Mouse (Mus musculus): Measurements from ENCODE around the gene Kcnip1. TPM values are rescaled to one million over a fixed set of nuclear protein-coding genes. Genes with fewer than 3 reads are reported as not detected.

The Kcnip1 gene
- polyA plus RNA-seq (2015; fragmentation: Nextera tagmentation; extraction: Ambion mirVana) = 86.6 and 92.9 TPM in 2 replicates

- no peaks in the 10 kb centered on the region for H3K27me3 ChIP-seq (replicated peaks)
- no peaks in the 10 kb centered on the region for H3K9me3 ChIP-seq
- H3K4me3 ChIP-seq = no peak within 1 kb of the TSS
- H3K36me3 ChIP-seq (replicated peaks) = no peaks in the 10 kb centered on the region
- H3K4me2 ChIP-seq = peak within 1 kb of the TSS; percentile 35
- H3K27ac ChIP-seq = no peak within 1 kb of the TSS
- peaks cover 14% of the 10 kb centered on the region for H3K4me1 ChIP-seq
- WGBS = 26% methylated on average over 12 of the region's 12 CpGs
- H3K9ac ChIP-seq = no peak within 1 kb of the TSS
- ATAC-seq (replicated peaks) = peak; percentile 37; the same call in 1 of the 2 replicates
Observed at GRCm38 (mm10) chr11:33992938-33993337, at the start of gene Kcnip1. Gene Kcnip1, minus strand, starts transcription at chr11:33993152.

GRCm38 (mm10) chr11:34040061-34040460, 47.1 kb upstream of the Kcnip1 start:
- Histone ChIP-seq H3K4me2 (no peak overlapping the region), H3K4me1 (no peaks in the 10 kb centered on the region), H3K27me3 (replicated peaks) (no peaks in the 10 kb centered on the region), H3K36me3 (replicated peaks) (no peaks in the 10 kb centered on the region), H3K9ac (no peak overlapping the region), H3K9me3 (no peaks in the 10 kb centered on the region), H3K27ac (no peak overlapping the region), H3K4me3 (no peak overlapping the region)
- no peak for ATAC-seq (replicated peaks)
- WGBS = 81% methylated on average over 5 of the region's 5 CpGs

- no peak for ATAC-seq (replicated peaks)
- no peak overlapping the region for H3K4me2 ChIP-seq
- no peaks in the 10 kb centered on the region for H3K36me3 ChIP-seq (replicated peaks)
- H3K27me3 ChIP-seq (replicated peaks) = no peaks in the 10 kb centered on the region
- no peak overlapping the region for H3K27ac ChIP-seq
- WGBS = 85% methylated on average over 5 of the region's 5 CpGs
- H3K4me3 ChIP-seq = no peak overlapping the region
- H3K4me1 ChIP-seq = no peaks in the 10 kb centered on the region
- H3K9ac ChIP-seq = no peak overlapping the region
- no peaks in the 10 kb centered on the region for H3K9me3 ChIP-seq
Observed at GRCm38 (mm10) chr11:34035909-34036658, 43.1 kb upstream of the Kcnip1 start.

- Histone ChIP-seq H3K9me3 (no peaks in the 10 kb centered on the region), H3K4me3 (no peak overlapping the region), H3K27me3 (replicated peaks) (no peaks in the 10 kb centered on the region), H3K36me3 (replicated peaks) (no peaks in the 10 kb centered on the region), H3K4me2 (no peak overlapping the region), H3K9ac (no peak overlapping the region), H3K27ac (no peak overlapping the region), H3K4me1 (no peaks in the 10 kb centered on the region)
- WGBS = 79% methylated on average over 2 of the region's 2 CpGs
- ATAC-seq (replicated peaks) = no peak
Observed at GRCm38 (mm10) chr11:34034794-34035193, 41.8 kb upstream of the Kcnip1 start.

GRCm38 (mm10) chr11:34034008-34034505, 41.1 kb upstream of the Kcnip1 start:
- H3K9me3 ChIP-seq = no peaks in the 10 kb centered on the region
- no peak overlapping the region for H3K4me2 ChIP-seq
- no peak overlapping the region for H3K9ac ChIP-seq
- H3K4me1 ChIP-seq = no peaks in the 10 kb centered on the region
- H3K4me3 ChIP-seq = no peak overlapping the region
- 97% methylated on average over 5 of the region's 5 CpGs for WGBS
- ATAC-seq (replicated peaks) = no peak
- H3K27ac ChIP-seq = no peak overlapping the region
- no peaks in the 10 kb centered on the region for H3K36me3 ChIP-seq (replicated peaks)
- H3K27me3 ChIP-seq (replicated peaks) = no peaks in the 10 kb centered on the region

- Histone ChIP-seq H3K27ac (no peak overlapping the region), H3K4me1 (no peaks in the 10 kb centered on the region), H3K4me2 (no peak overlapping the region), H3K9me3 (no peaks in the 10 kb centered on the region), H3K36me3 (replicated peaks) (no peaks in the 10 kb centered on the region), H3K4me3 (no peak overlapping the region), H3K9ac (no peak overlapping the region), H3K27me3 (replicated peaks) (no peaks in the 10 kb centered on the region)
- 76% methylated on average over 8 of the region's 8 CpGs for WGBS
- no peak for ATAC-seq (replicated peaks)
Observed at GRCm38 (mm10) chr11:34031015-34031805, 38.3 kb upstream of the Kcnip1 start.

- no peak overlapping the region for H3K27ac ChIP-seq
- no peak overlapping the region for H3K4me3 ChIP-seq
- WGBS = 34% methylated on average over 5 of the region's 5 CpGs
- no peaks in the 10 kb centered on the region for H3K36me3 ChIP-seq (replicated peaks)
- ATAC-seq (replicated peaks) = no peak
- H3K4me2 ChIP-seq = no peak overlapping the region
- H3K9me3 ChIP-seq = no peaks in the 10 kb centered on the region
- H3K9ac ChIP-seq = no peak overlapping the region
- no peaks in the 10 kb centered on the region for H3K27me3 ChIP-seq (replicated peaks)
- H3K4me1 ChIP-seq = no peaks in the 10 kb centered on the region
Observed at GRCm38 (mm10) chr11:34029658-34030057, 36.7 kb upstream of the Kcnip1 start.

- Histone ChIP-seq H3K36me3 (replicated peaks) (no peaks in the 10 kb centered on the region), H3K27ac (no peak overlapping the region), H3K4me2 (no peak overlapping the region), H3K9ac (no peak overlapping the region), H3K4me3 (no peak overlapping the region), H3K9me3 (no peaks in the 10 kb centered on the region), H3K27me3 (replicated peaks) (no peaks in the 10 kb centered on the region), H3K4me1 (no peaks in the 10 kb centered on the region)
- 86% methylated on average over 1 of the region's 1 CpGs for WGBS
- ATAC-seq (replicated peaks) = no peak
Observed at GRCm38 (mm10) chr11:34025091-34025490, 32.1 kb upstream of the Kcnip1 start.

- Histone ChIP-seq H3K9me3 (no peaks in the 10 kb centered on the region), H3K27ac (no peak overlapping the region), H3K36me3 (replicated peaks) (no peaks in the 10 kb centered on the region), H3K27me3 (replicated peaks) (no peaks in the 10 kb centered on the region), H3K4me1 (no peaks in the 10 kb centered on the region), H3K9ac (no peak overlapping the region), H3K4me2 (no peak overlapping the region), H3K4me3 (no peak overlapping the region)
- ATAC-seq (replicated peaks) = no peak
- 55% methylated on average over 6 of the region's 6 CpGs for WGBS
Observed at GRCm38 (mm10) chr11:34012007-34012652, 19.2 kb upstream of the Kcnip1 start.

GRCm38 (mm10) chr11:34010859-34011172, 17.9 kb upstream of the Kcnip1 start:
- H3K36me3 ChIP-seq (replicated peaks) = no peaks in the 10 kb centered on the region
- no peak for ATAC-seq (replicated peaks)
- no peaks in the 10 kb centered on the region for H3K9me3 ChIP-seq
- no peaks in the 10 kb centered on the region for H3K4me1 ChIP-seq
- H3K27ac ChIP-seq = no peak overlapping the region
- H3K27me3 ChIP-seq (replicated peaks) = 0 out of 2 replicates have a peak, but pooled peaks cover 3% of the 10 kb centered on the region
- no peak overlapping the region for H3K9ac ChIP-seq
- no peak overlapping the region for H3K4me2 ChIP-seq
- no peak overlapping the region for H3K4me3 ChIP-seq
- 88% methylated on average over 4 of the region's 4 CpGs for WGBS

- ATAC-seq (replicated peaks) = no peak
- no peak overlapping the region for H3K9ac ChIP-seq
Observed at GRCm38 (mm10) chr11:34010133-34010858, 17.3 kb upstream of the Kcnip1 start.

More at GRCm38 (mm10) chr11:34010133-34010858, 17.3 kb upstream of the Kcnip1 start:
- Histone ChIP-seq H3K4me1 (no peaks in the 10 kb centered on the region), H3K9me3 (no peaks in the 10 kb centered on the region), H3K4me2 (no peak overlapping the region), H3K36me3 (replicated peaks) (no peaks in the 10 kb centered on the region), H3K27ac (no peak overlapping the region), H3K4me3 (no peak overlapping the region), H3K27me3 (replicated peaks) (0 out of 2 replicates have a peak, but pooled peaks cover 3% of the 10 kb centered on the region)
- 82% methylated on average over 7 of the region's 7 CpGs for WGBS
